Mouse (Mus musculus): Measurements from ENCODE around the gene Asb2. TPM values are rescaled to one million over a fixed set of nuclear protein-coding genes. Genes with fewer than 3 reads are reported as not detected.

Gene Asb2
- 2.4 TPM for polyA plus RNA-seq (2015; fragmentation: Illumina TruSeq; extraction: RNeasy Lipid Tissue Mini Kit (QIAGEN cat#74804); ENCODE audit: low read depth, low replicate concordance)

GRCm38 (mm10) chr12:103355746-103356414 lies at the start of gene Asb2:
Gene Asb2, minus strand, starts transcription at chr12:103356001.

DNA sequence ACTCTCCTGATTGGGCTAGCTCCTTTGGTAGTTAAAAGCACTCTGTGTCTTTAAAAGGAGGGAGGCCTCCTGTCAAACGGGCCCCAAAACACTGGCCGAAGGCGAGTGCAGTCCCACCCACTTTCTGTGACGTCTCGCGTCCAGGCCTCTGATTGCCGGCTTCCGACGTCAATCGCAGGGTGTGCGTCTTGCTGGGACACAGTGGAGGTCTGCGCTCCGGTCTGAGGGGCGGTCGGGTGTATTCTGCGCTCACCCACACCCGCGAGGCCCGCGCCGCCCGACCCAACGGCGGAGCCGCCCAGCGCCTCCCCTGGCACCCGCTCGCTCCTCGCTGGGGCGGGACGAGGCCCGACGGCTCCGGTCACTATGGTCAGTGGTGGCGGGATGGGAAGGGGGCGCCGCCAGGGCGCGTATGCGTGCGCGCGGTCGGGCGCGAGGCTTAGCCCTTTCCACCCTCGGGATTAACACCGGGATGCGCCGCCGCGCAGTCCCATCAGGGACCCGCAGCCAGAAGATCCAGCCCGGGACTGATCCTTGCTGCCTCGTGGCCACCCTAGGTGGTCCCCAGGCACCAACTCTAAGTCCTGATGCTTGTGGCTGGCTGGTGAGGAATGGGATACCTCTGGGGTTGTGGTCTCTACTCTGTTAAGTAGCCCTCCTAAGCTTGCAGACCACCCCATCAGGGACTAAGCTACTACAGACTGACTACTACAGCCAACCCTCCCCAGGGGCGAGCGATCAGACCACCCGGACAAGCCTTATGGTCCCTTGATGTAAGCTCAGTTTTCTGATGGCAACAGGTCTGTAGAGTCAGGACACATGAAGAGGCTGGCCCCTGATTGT lies 32.9 kb upstream of the Asb2 start, which contains the start of gene Otub2:
TSS of gene Otub2 (plus strand) at position 178 of the 843 bp plus-strand sequence.

DNA sequence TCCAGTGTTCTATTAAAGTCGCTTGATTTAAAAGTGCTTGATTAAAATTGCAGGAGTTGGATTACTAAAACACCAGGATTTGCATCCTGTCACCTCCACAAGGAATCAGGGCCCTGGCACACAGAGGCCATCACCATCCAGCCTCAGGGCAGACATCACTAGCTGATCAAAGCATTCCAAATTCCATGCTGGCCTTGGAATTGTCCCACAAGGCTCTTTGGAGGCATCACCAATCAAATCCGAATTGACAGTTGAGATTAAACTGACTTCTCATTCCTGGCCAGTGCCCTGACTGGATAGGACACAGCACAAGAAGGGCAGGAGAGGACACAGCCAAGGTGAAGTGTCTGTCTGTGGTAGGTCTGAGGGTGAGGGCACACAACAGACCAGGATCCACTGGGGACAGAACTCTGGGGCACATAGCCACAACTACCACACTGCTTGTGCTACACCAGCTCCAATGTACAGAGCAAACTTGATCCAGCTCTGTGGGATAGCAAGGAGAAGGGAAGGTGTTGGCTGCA lies 45.0 kb downstream of the Asb2 start, which contains the start of gene Fam181a:
TSS of gene Fam181a (plus strand) at position 232 of the 524 bp plus-strand sequence.

Other genes starting within 250 kb of the Asb2 start
- 7.5 TPM for gene Prima1, start 113.9 kb downstream of the Asb2 start, polyA plus RNA-seq (2015; fragmentation: Illumina TruSeq; extraction: RNeasy Lipid Tissue Mini Kit (QIAGEN cat#74804); ENCODE audit: low read depth, low replicate concordance)
- 2.3 TPM for gene Fam181a, start 45.0 kb downstream of the Asb2 start, polyA plus RNA-seq (2015; fragmentation: Illumina TruSeq; extraction: RNeasy Lipid Tissue Mini Kit (QIAGEN cat#74804); ENCODE audit: low read depth, low replicate concordance)
- gene Otub2, start 32.7 kb upstream of the Asb2 start, polyA plus RNA-seq (2015; fragmentation: Illumina TruSeq; extraction: RNeasy Lipid Tissue Mini Kit (QIAGEN cat#74804); ENCODE audit: low read depth, low replicate concordance): 37.9 TPM
- gene 9330161L09Rik, start 51.8 kb upstream of the Asb2 start, polyA plus RNA-seq (2015; fragmentation: Illumina TruSeq; extraction: RNeasy Lipid Tissue Mini Kit (QIAGEN cat#74804); ENCODE audit: low read depth, low replicate concordance): 0.98 TPM
- 147 TPM for gene Ddx24, start 69.8 kb upstream of the Asb2 start, polyA plus RNA-seq (2015; fragmentation: Illumina TruSeq; extraction: RNeasy Lipid Tissue Mini Kit (QIAGEN cat#74804); ENCODE audit: low read depth, low replicate concordance)
- 71.0 TPM for gene Ifi27, start 78.2 kb upstream of the Asb2 start, polyA plus RNA-seq (2015; fragmentation: Illumina TruSeq; extraction: RNeasy Lipid Tissue Mini Kit (QIAGEN cat#74804); ENCODE audit: low read depth, low replicate concordance)
- 4.8 TPM for gene Ifi27l2a, start 87.7 kb upstream of the Asb2 start, polyA plus RNA-seq (2015; fragmentation: Illumina TruSeq; extraction: RNeasy Lipid Tissue Mini Kit (QIAGEN cat#74804); ENCODE audit: low read depth, low replicate concordance)
- not detected for gene Ifi27l2b, start 101.2 kb upstream of the Asb2 start, polyA plus RNA-seq (2015; fragmentation: Illumina TruSeq; extraction: RNeasy Lipid Tissue Mini Kit (QIAGEN cat#74804); ENCODE audit: low read depth, low replicate concordance)
- gene Ppp4r4, start 176.3 kb upstream of the Asb2 start, polyA plus RNA-seq (2015; fragmentation: Illumina TruSeq; extraction: RNeasy Lipid Tissue Mini Kit (QIAGEN cat#74804); ENCODE audit: low read depth, low replicate concordance): 26.3 TPM

Measured in brain, adult 10 weeks (tissue).